Mouse (Mus musculus) limb, embryonic 14.5 days (tissue): ENCODE measurements around the gene Cadps. TPM values are rescaled to one million over a fixed set of nuclear protein-coding genes. Genes with fewer than 3 reads are reported as not detected.

Experiments used
- ATAC-seq: fragments of 200-750 bp; cut with Nextera tagmentation; 2 replicates; pipeline ENCODE4 v1.8.0; 2017; ENCODE audit warnings: low read depth, moderate number of reproducible peaks, moderate TSS enrichment; ENCODE audit not compliant: low FRiP score
- DNase-seq: peaks from one replicate; pipeline ENCODE4 v3.0.0-alpha.2; 2015; ENCODE audit warnings: low spot score
- H3K27ac ChIP-seq: fragments of 300-500 bp; sonication (generic); replicated peaks from 2 replicates; pipeline ENCODE4 v1.5.1; 2014; ENCODE audit warnings: low read depth, mild to moderate bottlenecking, low read length, moderate library complexity, mixed read lengths
- H3K27me3 ChIP-seq: fragments of 300-500 bp; sonication (generic); 2 replicates; pipeline ENCODE4 v1.6.1; 2014; ENCODE audit warnings: low read length, mixed read lengths; ENCODE audit not compliant: control insufficient read depth, insufficient read depth
- H3K36me3 ChIP-seq: fragments of 300-500 bp; sonication (generic); 2 replicates; pipeline ENCODE4 v1.6.1; 2014; ENCODE audit warnings: mild to moderate bottlenecking, low read length, moderate library complexity, mixed read lengths; ENCODE audit not compliant: control insufficient read depth, insufficient read depth
- H3K4me1 ChIP-seq: fragments of 300-500 bp; sonication (generic); 2 replicates; pipeline ENCODE4 v1.6.1; 2014; ENCODE audit warnings: antibody characterized with exemption, low read length, mixed read lengths; ENCODE audit not compliant: control insufficient read depth, insufficient read depth
- H3K4me2 ChIP-seq: fragments of 300-500 bp; sonication (generic); replicated peaks from 2 replicates; pipeline ENCODE4 v1.6.1; 2014; ENCODE audit warnings: low read depth, mild to moderate bottlenecking, low read length, moderate library complexity; ENCODE audit not compliant: severe bottlenecking
- H3K4me3 ChIP-seq: fragments of 300-500 bp; sonication (generic); replicated peaks from 2 replicates; pipeline ENCODE4 v1.5.1; 2014; ENCODE audit warnings: low read length
- H3K9ac ChIP-seq: fragments of 300-500 bp; sonication (generic); 2 replicates; pipeline ENCODE4 v1.6.1; 2014; ENCODE audit warnings: mild to moderate bottlenecking, low read depth, low read length, moderate library complexity; ENCODE audit not compliant: severe bottlenecking
- H3K9me3 ChIP-seq: fragments of 300-500 bp; sonication (generic); 2 replicates; pipeline ENCODE4 v1.6.1; 2016; ENCODE audit warnings: low read length; ENCODE audit not compliant: control insufficient read depth
- POLR2A ChIP-seq: fragments of 200-500 bp; IDR thresholded peaks from 2 replicates; pipeline ENCODE4 v1.8.0; 2012; ENCODE audit warnings: inconsistent platforms, mild to moderate bottlenecking, moderate library complexity, borderline replicate concordance; ENCODE audit not compliant: insufficient read depth, insufficient read length; ENCODE audit errors: extremely low read depth
- WGBS: fragments of 180-500 bp; shearing (Covaris S2); extraction: QIAGEN DNeasy Blood & Tissue Kit; methylation state at CpG from one replicate; pipeline ENCODE4 v1.1.7; 2014; 5-methylcytosine and 5-hydroxymethylcytosine counted together
- polyA plus RNA-seq, 2 experiments: library from polyadenylated mRNA; depleted of rRNA in 1 of 2; stranded (reverse) in 1 of 2; unstranded in 1 of 2; fragments of >200 nt; fragmentation: Nextera tagmentation in 1 of 2; extraction: Ambion mirVana in 1 of 2; gene quantifications; 2 replicates each; pipeline versions ENCODE4 v1.2.1 to v1.2.3; 2012 to 2014

The Cadps gene
- polyA plus RNA-seq, 2 experiments = 4.9 to 5.9 TPM

GRCm38 (mm10) chr14:12821156-12821813 lies 1.6 kb downstream of the Cadps start:
- ATAC-seq (no peak), DNase-seq (no peak)
- no peaks in the 10 kb centered on the region for H3K9me3 ChIP-seq
- H3K9ac ChIP-seq = peak overlapping the region; percentile 47; the same call in 1 of the 2 replicates
- H3K27me3 ChIP-seq = peaks cover 23% of the 10 kb centered on the region
- H3K4me1 ChIP-seq = peaks cover 8% of the 10 kb centered on the region; the same call in 1 of the 2 replicates
- H3K27ac ChIP-seq = no peak overlapping the region
- H3K4me3 ChIP-seq = peak overlapping the region; percentile 48
- 0% methylated on average over 13 of the region's 13 CpGs for WGBS
- no peaks in the 10 kb centered on the region for H3K36me3 ChIP-seq
- TF ChIP-seq POLR2A = no peak
- peak overlapping the region; percentile 92 for H3K4me2 ChIP-seq

GRCm38 (mm10) chr14:12820149-12820548 lies 2.7 kb downstream of the Cadps start:
- no peak overlapping the region for H3K27ac ChIP-seq
- H3K36me3 ChIP-seq = no peaks in the 10 kb centered on the region
- DNase-seq = no peak
- peaks cover 8% of the 10 kb centered on the region; the same call in 1 of the 2 replicates for H3K4me1 ChIP-seq
- H3K4me2 ChIP-seq = no peak overlapping the region
- no peak for TF ChIP-seq POLR2A
- H3K9me3 ChIP-seq = no peaks in the 10 kb centered on the region
- WGBS = 77% methylated on average over 1 of the region's 1 CpGs
- H3K27me3 ChIP-seq = peaks cover 23% of the 10 kb centered on the region
- H3K4me3 ChIP-seq = no peak overlapping the region
- ATAC-seq = no peak
- H3K9ac ChIP-seq = no peak overlapping the region

- TF ChIP-seq POLR2A = no peak
- H3K27ac ChIP-seq = no peak overlapping the region
- no peak overlapping the region for H3K4me3 ChIP-seq
- peaks cover 8% of the 10 kb centered on the region; the same call in 1 of the 2 replicates for H3K4me1 ChIP-seq
- H3K27me3 ChIP-seq = peaks cover 23% of the 10 kb centered on the region
- H3K9me3 ChIP-seq = no peaks in the 10 kb centered on the region
- DNase-seq = no peak
- no peak overlapping the region for H3K4me2 ChIP-seq
- no peaks in the 10 kb centered on the region for H3K36me3 ChIP-seq
- WGBS = 64% methylated on average over 1 of the region's 1 CpGs
- H3K9ac ChIP-seq = no peak overlapping the region
- no peak for ATAC-seq
Measured at GRCm38 (mm10) chr14:12818442-12818841, 4.4 kb downstream of the Cadps start.

GRCm38 (mm10) chr14:12812072-12812471 lies 10.8 kb downstream of the Cadps start:
- 91% methylated on average over 3 of the region's 3 CpGs for WGBS
- no peak for TF ChIP-seq POLR2A
- H3K4me2 ChIP-seq = no peak overlapping the region

GRCm38 (mm10) chr14:12802995-12803394 lies 19.9 kb downstream of the Cadps start:
- WGBS = 66% methylated on average over 1 of the region's 1 CpGs
- no peak for DNase-seq
- H3K4me3 ChIP-seq = no peak overlapping the region
- H3K27me3 ChIP-seq = no peaks in the 10 kb centered on the region
- no peak overlapping the region for H3K4me2 ChIP-seq
- H3K9me3 ChIP-seq = no peaks in the 10 kb centered on the region
- no peaks in the 10 kb centered on the region for H3K4me1 ChIP-seq
- TF ChIP-seq POLR2A = no peak
- no peak overlapping the region for H3K27ac ChIP-seq
- H3K9ac ChIP-seq = no peak overlapping the region
- no peak for ATAC-seq
- no peaks in the 10 kb centered on the region for H3K36me3 ChIP-seq

More at GRCm38 (mm10) chr14:12812072-12812471, 10.8 kb downstream of the Cadps start:
- DNase-seq = no peak
- no peak for ATAC-seq
- no peak overlapping the region for H3K9ac ChIP-seq
- no peak overlapping the region for H3K4me3 ChIP-seq
- H3K4me1 ChIP-seq = no peaks in the 10 kb centered on the region
- no peaks in the 10 kb centered on the region for H3K27me3 ChIP-seq
- no peaks in the 10 kb centered on the region for H3K36me3 ChIP-seq
- no peaks in the 10 kb centered on the region for H3K9me3 ChIP-seq
- H3K27ac ChIP-seq = no peak overlapping the region

- H3K4me3 ChIP-seq = no peak overlapping the region
- no peaks in the 10 kb centered on the region for H3K4me1 ChIP-seq
- no peak overlapping the region for H3K9ac ChIP-seq
- TF ChIP-seq POLR2A = no peak
- no peaks in the 10 kb centered on the region for H3K36me3 ChIP-seq
- H3K27ac ChIP-seq = no peak overlapping the region
- no peak overlapping the region for H3K4me2 ChIP-seq
- DNase-seq (no peak), ATAC-seq (no peak)
- H3K9me3 ChIP-seq = no peaks in the 10 kb centered on the region
- no peaks in the 10 kb centered on the region for H3K27me3 ChIP-seq
- 73% methylated on average over 2 of the region's 2 CpGs for WGBS
Measured at GRCm38 (mm10) chr14:12801100-12801499, 21.8 kb downstream of the Cadps start.
